Mouse (Mus musculus) C2C12 (cell line): ENCODE data around the gene Bicd2.

Source experiments
- CEBPB ChIP-seq: IDR thresholded peaks from one replicate; pipeline ENCODE4 v1.6.1; 2011; ENCODE audit warnings: low read depth, mild to moderate bottlenecking, control low read depth, moderate library complexity
- CTCF ChIP-seq: IDR thresholded peaks from one replicate; pipeline ENCODE4 v1.5.1; 2011; ENCODE audit not compliant: control insufficient read depth, insufficient read depth, insufficient read length
- MYOD1 ChIP-seq: IDR thresholded peaks from one replicate; pipeline ENCODE4 v1.6.1; 2011; ENCODE audit warnings: low read depth; ENCODE audit not compliant: control insufficient read depth, insufficient read length

GRCm38 (mm10) chr13:49308861-49309403 lies 32.5 kb upstream of the Bicd2 start:
- no peak for TF ChIP-seq CTCF
- no peak for TF ChIP-seq CEBPB
- no peak for TF ChIP-seq MYOD1
